Mouse (Mus musculus): ENCODE results near the gene E130309D02Rik.

DNA sequence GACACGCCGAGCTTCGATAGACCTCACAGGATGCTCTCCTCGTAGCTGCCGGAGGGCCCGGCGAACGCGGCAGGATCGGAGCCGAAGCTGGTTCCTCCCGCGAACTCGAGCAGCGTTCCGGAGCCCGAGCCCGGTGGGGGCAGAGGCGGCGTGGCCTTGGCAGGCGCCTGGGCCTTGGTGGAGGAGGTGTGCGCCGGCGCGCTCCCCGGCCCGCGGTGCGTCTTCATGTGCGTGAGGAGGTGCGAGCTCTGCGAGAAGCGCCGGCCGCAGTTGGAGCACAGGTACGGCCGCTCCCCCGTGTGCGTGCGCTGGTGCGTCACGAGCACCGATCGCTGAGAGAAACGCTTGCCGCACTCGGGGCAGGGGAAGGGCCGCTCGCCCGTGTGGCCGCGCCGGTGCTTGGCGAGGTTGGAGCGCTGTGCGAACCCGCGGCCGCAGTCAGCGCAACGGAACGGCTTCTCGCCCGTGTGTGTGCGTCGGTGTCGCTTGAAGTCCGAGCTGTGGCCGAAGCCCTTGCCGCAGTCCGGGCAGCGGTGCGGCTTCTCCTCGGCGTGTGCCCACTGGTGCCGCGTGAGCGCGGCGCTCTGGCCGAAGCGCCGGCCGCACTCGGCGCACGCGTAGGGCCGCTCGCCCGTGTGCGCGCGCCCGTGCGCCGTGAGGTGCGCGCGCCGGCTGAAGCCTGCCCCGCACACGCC, 61.8 kb downstream of the E130309D02Rik start:
- peak; percentile 54; the same call in 1 of the 2 replicates for TF ChIP-seq POLR2A (IDR thresholded peaks at IDR 0.05; ENCODE audit: borderline replicate concordance, insufficient read depth, low read length)
- TF ChIP-seq CTCF (IDR thresholded peaks at IDR 0.05; ENCODE audit: borderline replicate concordance, insufficient read depth, low read depth, low read length): no peak

All from cerebellum, adult 2 months (tissue).